Mouse (Mus musculus): ENCODE measurements at regions not wholly inside any gene's neighbourhood (a gene's known extent, or its start where the extent isn't known, plus 50 kb on each side); places are given as distances from the start of the nearest gene placed in this dataset.

DNA sequence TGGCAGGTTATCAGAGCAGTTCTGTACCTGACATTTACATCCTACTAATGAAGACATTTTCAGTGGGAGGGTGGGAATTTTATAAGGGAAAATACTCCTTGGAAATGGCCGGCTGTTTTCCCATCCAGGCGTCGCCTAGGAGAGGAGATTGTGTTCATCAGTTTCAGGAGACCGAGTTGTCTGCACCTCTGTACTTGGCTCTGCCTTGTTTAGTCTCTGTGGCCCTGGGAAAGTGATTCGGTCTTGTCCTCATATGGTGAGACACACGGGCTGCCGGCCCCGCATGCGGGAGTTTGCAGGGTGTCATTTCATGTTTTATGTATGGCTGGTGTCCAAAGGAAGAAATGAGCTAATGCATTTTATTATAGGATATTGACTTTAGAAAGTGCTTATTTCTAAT lies 287.9 kb downstream of the Cd109 start:
- Histone ChIP-seq H3K36me3 (ENCODE audit: control insufficient read depth, insufficient read depth, low read length) (no peaks in the 10 kb centered on the region), H3K9ac (ENCODE audit: low read length) (no peak overlapping the region), H3K27me3 (ENCODE audit: control insufficient read depth, insufficient read depth, low read length) (no peaks in the 10 kb centered on the region), H3K9me3 (ENCODE audit: control insufficient read depth, low read length) (no peaks in the 10 kb centered on the region), H3K27ac (replicated peaks in 1 of 2; ENCODE audit: control insufficient read depth in 1 of 2, insufficient read depth in 1 of 2, low read depth in 2 of 2, low read length in 2 of 2) (no peak overlapping the region), H3K4me2 (ENCODE audit: low read length) (no peak overlapping the region), H3K4me3 (ENCODE audit: control insufficient read depth in 1 of 2, insufficient read depth in 1 of 2, low read depth in 1 of 2, low read length in 2 of 2) (no peak overlapping the region), H3K4me1 (ENCODE audit: control insufficient read depth in 2 of 2, insufficient read depth in 2 of 2, low read length in 2 of 2) (no peaks in the 10 kb centered on the region)
- 62% methylated on average over 9 of the region's 9 CpGs for WGBS
- no peak for ATAC-seq (ENCODE audit: insufficient number of reproducible peaks, insufficient read depth, low FRiP score, low read depth)

DNA sequence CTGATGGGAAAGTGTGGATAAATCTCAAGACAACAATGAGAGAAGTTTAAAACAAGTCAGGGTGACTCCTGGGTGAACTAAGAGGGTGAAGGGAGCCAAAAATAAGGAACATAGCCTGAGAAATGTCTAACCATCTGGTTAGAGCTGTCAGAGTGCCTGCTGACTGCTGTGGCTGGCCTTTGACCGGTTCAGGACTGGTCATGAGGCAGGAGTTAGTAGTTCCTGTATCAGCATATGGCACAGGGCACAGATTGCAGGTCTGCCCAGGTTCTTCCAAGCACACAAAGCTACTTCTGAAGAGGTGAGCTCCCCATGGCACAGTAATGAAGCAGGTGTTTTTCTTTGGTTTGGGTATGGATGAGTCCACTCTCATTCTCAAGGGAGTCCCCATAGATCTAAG lies 302.0 kb downstream of the Cd109 start:
- ATAC-seq (ENCODE audit: insufficient number of reproducible peaks, insufficient read depth, low FRiP score, low read depth), result no peak
- H3K27me3 ChIP-seq (ENCODE audit: control insufficient read depth, insufficient read depth, low read length), result no peaks in the 10 kb centered on the region
- WGBS, result 82% methylated on average over 1 of the region's 1 CpGs
- no peaks in the 10 kb centered on the region for H3K4me1 ChIP-seq (ENCODE audit: control insufficient read depth in 2 of 2, insufficient read depth in 2 of 2, low read length in 2 of 2)
- H3K27ac ChIP-seq (replicated peaks in 1 of 2; ENCODE audit: control insufficient read depth in 1 of 2, insufficient read depth in 1 of 2, low read depth in 2 of 2, low read length in 2 of 2), result no peak overlapping the region
- no peaks in the 10 kb centered on the region for H3K36me3 ChIP-seq (ENCODE audit: control insufficient read depth, insufficient read depth, low read length)
- no peaks in the 10 kb centered on the region for H3K9me3 ChIP-seq (ENCODE audit: control insufficient read depth, low read length)
- no peak overlapping the region for H3K4me2 ChIP-seq (ENCODE audit: low read length)
- H3K4me3 ChIP-seq (ENCODE audit: control insufficient read depth in 1 of 2, insufficient read depth in 1 of 2, low read depth in 1 of 2, low read length in 2 of 2), result no peak overlapping the region
- H3K9ac ChIP-seq (ENCODE audit: low read length), result no peak overlapping the region

DNA sequence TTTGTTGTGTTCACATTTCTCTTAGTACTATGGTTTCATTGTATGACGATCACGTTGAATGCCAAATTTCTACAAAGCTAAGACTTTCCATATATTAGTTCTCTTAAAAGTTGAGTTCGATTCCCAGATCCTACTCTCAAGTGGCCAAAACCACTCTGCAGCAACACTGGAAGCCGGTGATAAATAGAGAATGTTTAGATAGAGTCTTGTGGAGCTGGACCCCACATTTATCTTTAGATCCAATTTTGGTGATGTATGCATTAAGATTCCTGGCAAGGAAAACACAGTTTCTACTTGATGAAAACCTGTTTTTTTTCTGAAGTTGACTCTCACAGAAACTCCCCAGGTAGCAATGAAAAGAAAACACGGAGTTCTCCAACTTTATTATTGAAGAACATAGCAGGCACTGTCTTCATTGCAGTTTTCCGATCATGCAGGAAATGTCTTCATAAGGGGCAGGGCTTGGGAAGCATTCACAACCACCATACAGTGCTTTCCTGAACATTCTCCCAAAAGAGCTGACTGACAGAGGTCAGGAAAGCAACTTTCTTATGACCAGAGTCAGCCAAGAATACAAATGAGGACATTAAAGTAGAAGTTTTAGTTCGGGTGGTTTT lies 310.7 kb downstream of the Cd109 start:
- WGBS, result 65% methylated on average over 7 of the region's 7 CpGs
- H3K9me3 ChIP-seq (ENCODE audit: control insufficient read depth, low read length), result no peaks in the 10 kb centered on the region
- H3K9ac ChIP-seq (ENCODE audit: low read length), result no peak overlapping the region
- H3K4me2 ChIP-seq (ENCODE audit: low read length), result no peak overlapping the region
- no peak overlapping the region for H3K4me3 ChIP-seq (ENCODE audit: control insufficient read depth in 1 of 2, insufficient read depth in 1 of 2, low read depth in 1 of 2, low read length in 2 of 2)
- no peak overlapping the region for H3K27ac ChIP-seq (replicated peaks in 1 of 2; ENCODE audit: control insufficient read depth in 1 of 2, insufficient read depth in 1 of 2, low read depth in 2 of 2, low read length in 2 of 2)
- no peak for ATAC-seq (ENCODE audit: insufficient number of reproducible peaks, insufficient read depth, low FRiP score, low read depth)
- peaks cover 0 to 10% of the 10 kb centered on the region in 2 experiments; a peak in 1 of 4 replicates for H3K4me1 ChIP-seq (ENCODE audit: control insufficient read depth in 2 of 2, insufficient read depth in 2 of 2, low read length in 2 of 2)
- no peaks in the 10 kb centered on the region for H3K36me3 ChIP-seq (ENCODE audit: control insufficient read depth, insufficient read depth, low read length)
- no peaks in the 10 kb centered on the region for H3K27me3 ChIP-seq (ENCODE audit: control insufficient read depth, insufficient read depth, low read length)

DNA sequence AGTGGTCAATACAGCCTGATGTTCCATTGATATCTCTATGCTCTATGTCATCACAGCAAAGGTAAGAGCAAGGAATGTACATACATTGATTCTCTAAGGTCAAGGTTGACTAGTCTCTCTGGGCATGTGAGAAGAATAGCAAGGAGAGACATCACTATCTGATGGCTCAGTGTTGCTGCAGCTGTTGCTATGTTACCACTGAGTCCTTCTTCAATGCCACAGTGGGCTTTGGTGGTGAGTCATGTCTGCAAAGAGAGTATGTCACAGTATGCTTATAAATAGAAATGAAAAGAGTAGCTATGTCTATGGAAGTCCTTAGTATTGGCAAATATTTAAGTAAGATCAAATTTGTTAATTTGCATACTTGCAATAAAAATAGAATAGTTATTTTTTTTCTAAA lies 326.3 kb downstream of the Cd109 start:
- Histone ChIP-seq H3K9ac (ENCODE audit: low read length) (no peak overlapping the region), H3K9me3 (ENCODE audit: control insufficient read depth, low read length) (no peaks in the 10 kb centered on the region), H3K27ac (replicated peaks in 1 of 2; ENCODE audit: control insufficient read depth in 1 of 2, insufficient read depth in 1 of 2, low read depth in 2 of 2, low read length in 2 of 2) (no peak overlapping the region), H3K4me3 (ENCODE audit: control insufficient read depth in 1 of 2, insufficient read depth in 1 of 2, low read depth in 1 of 2, low read length in 2 of 2) (no peak overlapping the region), H3K4me1 (ENCODE audit: control insufficient read depth in 2 of 2, insufficient read depth in 2 of 2, low read length in 2 of 2) (no peaks in the 10 kb centered on the region; a peak in 1 of 4 replicates), H3K36me3 (ENCODE audit: control insufficient read depth, insufficient read depth, low read length) (no peaks in the 10 kb centered on the region), H3K27me3 (ENCODE audit: control insufficient read depth, insufficient read depth, low read length) (no peaks in the 10 kb centered on the region), H3K4me2 (ENCODE audit: low read length) (no peak overlapping the region)
- ATAC-seq (ENCODE audit: insufficient number of reproducible peaks, insufficient read depth, low FRiP score, low read depth), result no peak

DNA sequence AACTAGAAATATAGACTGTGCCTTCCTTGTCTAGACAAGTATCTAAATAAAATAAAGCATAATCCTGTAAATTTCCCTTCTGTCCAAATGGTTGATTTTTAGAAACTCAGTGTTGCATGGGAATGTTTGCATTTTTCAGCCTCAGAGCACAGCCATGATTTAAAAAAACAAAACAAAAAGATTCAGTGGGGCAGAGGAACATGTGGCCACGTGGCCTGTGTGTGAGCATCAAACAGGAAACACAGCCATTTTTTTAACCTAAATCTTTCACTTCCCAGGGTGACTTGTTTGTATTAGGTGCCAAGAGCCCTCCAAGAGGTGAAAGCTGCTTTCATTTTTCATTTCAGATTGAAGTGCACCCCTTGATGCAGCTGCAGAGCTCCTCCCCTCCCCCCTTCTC lies 349.5 kb downstream of the Cd109 start:
- WGBS, result 44% methylated on average over 1 of the region's 1 CpGs
- ATAC-seq (ENCODE audit: insufficient number of reproducible peaks, insufficient read depth, low FRiP score, low read depth), result no peak
- Histone ChIP-seq H3K9ac (ENCODE audit: low read length) (no peak overlapping the region), H3K27ac (replicated peaks in 1 of 2; ENCODE audit: control insufficient read depth in 1 of 2, insufficient read depth in 1 of 2, low read depth in 2 of 2, low read length in 2 of 2) (no peak overlapping the region), H3K36me3 (ENCODE audit: control insufficient read depth, insufficient read depth, low read length) (no peaks in the 10 kb centered on the region), H3K9me3 (ENCODE audit: control insufficient read depth, low read length) (no peaks in the 10 kb centered on the region), H3K27me3 (ENCODE audit: control insufficient read depth, insufficient read depth, low read length) (no peaks in the 10 kb centered on the region), H3K4me1 (ENCODE audit: control insufficient read depth in 2 of 2, insufficient read depth in 2 of 2, low read length in 2 of 2) (no peaks in the 10 kb centered on the region), H3K4me3 (ENCODE audit: control insufficient read depth in 1 of 2, insufficient read depth in 1 of 2, low read depth in 1 of 2, low read length in 2 of 2) (no peak overlapping the region), H3K4me2 (ENCODE audit: low read length) (no peak overlapping the region)

DNA sequence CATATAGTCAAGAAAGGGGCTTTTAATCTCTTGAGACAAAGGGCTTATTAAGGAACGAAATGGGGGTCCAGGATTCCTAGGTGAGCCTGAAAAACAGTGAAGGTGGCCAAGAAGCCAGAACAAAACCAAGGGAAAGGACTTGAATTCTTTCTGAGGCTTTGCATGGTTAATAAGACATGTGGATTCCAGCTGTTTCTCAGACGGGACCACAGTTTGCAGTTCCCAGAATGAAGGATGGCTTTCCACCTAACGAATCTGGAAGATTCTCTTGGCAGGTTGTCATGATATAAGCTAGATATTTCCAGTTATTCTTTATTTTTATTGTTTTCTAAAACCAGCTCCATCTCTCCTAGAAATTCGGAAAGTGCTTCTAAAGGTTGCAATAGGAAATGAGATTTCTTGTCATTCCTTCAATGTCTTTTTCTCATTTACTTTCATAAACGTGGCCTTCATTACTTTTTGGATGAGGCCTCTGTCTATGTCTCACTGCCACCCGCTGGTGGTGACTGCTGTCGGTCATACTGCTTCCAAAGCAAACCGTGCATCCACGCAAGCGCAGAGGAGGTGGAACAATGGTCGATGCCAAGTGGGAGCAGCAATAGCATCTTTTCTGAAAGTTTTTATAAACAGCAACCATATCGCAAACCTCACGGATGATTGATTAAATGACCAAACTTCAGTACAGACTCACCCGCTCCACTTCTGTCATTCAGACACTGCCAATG lies 350.0 kb downstream of the Cd109 start:
- Histone ChIP-seq H3K27ac (replicated peaks in 1 of 2; ENCODE audit: control insufficient read depth in 1 of 2, insufficient read depth in 1 of 2, low read depth in 2 of 2, low read length in 2 of 2) (no peak overlapping the region), H3K4me1 (ENCODE audit: control insufficient read depth in 2 of 2, insufficient read depth in 2 of 2, low read length in 2 of 2) (no peaks in the 10 kb centered on the region), H3K27me3 (ENCODE audit: control insufficient read depth, insufficient read depth, low read length) (no peaks in the 10 kb centered on the region), H3K9me3 (ENCODE audit: control insufficient read depth, low read length) (no peaks in the 10 kb centered on the region), H3K9ac (ENCODE audit: low read length) (no peak overlapping the region), H3K4me2 (ENCODE audit: low read length) (no peak overlapping the region), H3K36me3 (ENCODE audit: control insufficient read depth, insufficient read depth, low read length) (no peaks in the 10 kb centered on the region), H3K4me3 (ENCODE audit: control insufficient read depth in 1 of 2, insufficient read depth in 1 of 2, low read depth in 1 of 2, low read length in 2 of 2) (no peak overlapping the region)
- 70% methylated on average over 14 of the region's 14 CpGs for WGBS
- ATAC-seq (ENCODE audit: insufficient number of reproducible peaks, insufficient read depth, low FRiP score, low read depth), result no peak

DNA sequence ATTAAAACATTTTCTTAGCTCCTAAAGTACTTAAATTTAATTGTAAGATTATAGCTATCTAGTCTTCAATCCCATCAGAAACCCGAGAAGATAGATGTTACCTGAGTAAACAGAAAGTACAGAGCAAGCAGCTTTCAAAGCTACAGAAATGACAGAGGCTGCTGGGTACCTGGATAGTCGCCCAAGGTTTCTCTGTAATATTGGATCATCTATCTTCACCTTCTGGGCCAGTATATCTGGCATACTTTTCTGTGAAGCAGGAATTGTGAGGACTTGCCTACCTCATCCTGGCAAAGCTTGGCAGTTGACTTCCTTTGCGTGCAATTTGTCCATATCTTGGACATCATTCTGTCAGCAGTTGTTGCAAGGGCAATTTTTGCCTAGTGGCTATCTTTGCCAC lies 356.4 kb downstream of the Cd109 start:
- Histone ChIP-seq H3K9me3 (ENCODE audit: control insufficient read depth, low read length) (no peaks in the 10 kb centered on the region), H3K27me3 (ENCODE audit: control insufficient read depth, insufficient read depth, low read length) (no peaks in the 10 kb centered on the region), H3K4me3 (ENCODE audit: control insufficient read depth in 1 of 2, insufficient read depth in 1 of 2, low read depth in 1 of 2, low read length in 2 of 2) (no peak overlapping the region), H3K4me1 (ENCODE audit: control insufficient read depth in 2 of 2, insufficient read depth in 2 of 2, low read length in 2 of 2) (no peaks in the 10 kb centered on the region), H3K9ac (ENCODE audit: low read length) (no peak overlapping the region), H3K27ac (replicated peaks in 1 of 2; ENCODE audit: control insufficient read depth in 1 of 2, insufficient read depth in 1 of 2, low read depth in 2 of 2, low read length in 2 of 2) (no peak overlapping the region), H3K4me2 (ENCODE audit: low read length) (no peak overlapping the region), H3K36me3 (ENCODE audit: control insufficient read depth, insufficient read depth, low read length) (no peaks in the 10 kb centered on the region)
- WGBS, result 63% methylated on average over 3 of the region's 3 CpGs
- ATAC-seq (ENCODE audit: insufficient number of reproducible peaks, insufficient read depth, low FRiP score, low read depth), result no peak

DNA sequence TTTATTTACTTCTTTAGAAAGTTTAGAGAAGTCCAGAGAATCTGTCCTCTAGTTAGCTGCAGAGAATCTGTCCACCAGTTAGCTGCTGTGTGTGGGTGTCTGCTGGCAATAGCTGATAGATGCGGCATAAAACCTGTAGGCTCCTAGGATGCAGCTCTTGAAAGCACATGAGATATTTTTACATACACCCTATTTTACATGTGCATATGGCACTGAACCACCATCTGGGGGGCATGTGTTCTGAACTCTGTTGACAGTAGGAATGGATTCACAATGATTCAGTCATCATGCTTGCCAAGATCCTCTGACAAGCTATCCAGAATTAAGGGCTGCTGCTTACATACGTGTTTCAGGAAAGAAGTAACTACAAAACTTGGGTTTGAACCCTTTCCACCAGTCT lies 368.4 kb downstream of the Cd109 start:
- H3K4me2 ChIP-seq (ENCODE audit: low read length), result no peak overlapping the region
- no peaks in the 10 kb centered on the region for H3K27me3 ChIP-seq (ENCODE audit: control insufficient read depth, insufficient read depth, low read length)
- H3K4me3 ChIP-seq (ENCODE audit: control insufficient read depth in 1 of 2, insufficient read depth in 1 of 2, low read depth in 1 of 2, low read length in 2 of 2), result no peak overlapping the region
- no peak overlapping the region for H3K9ac ChIP-seq (ENCODE audit: low read length)
- H3K27ac ChIP-seq (replicated peaks in 1 of 2; ENCODE audit: control insufficient read depth in 1 of 2, insufficient read depth in 1 of 2, low read depth in 2 of 2, low read length in 2 of 2), result no peak overlapping the region
- WGBS, result 76% methylated on average over 2 of the region's 2 CpGs
- no peaks in the 10 kb centered on the region for H3K4me1 ChIP-seq (ENCODE audit: control insufficient read depth in 2 of 2, insufficient read depth in 2 of 2, low read length in 2 of 2)
- ATAC-seq (ENCODE audit: insufficient number of reproducible peaks, insufficient read depth, low FRiP score, low read depth), result no peak
- H3K9me3 ChIP-seq (ENCODE audit: control insufficient read depth, low read length), result no peaks in the 10 kb centered on the region
- H3K36me3 ChIP-seq (ENCODE audit: control insufficient read depth, insufficient read depth, low read length), result no peaks in the 10 kb centered on the region

All from heart, embryonic 14.5 days (tissue).